In the genomic region with DNA sequence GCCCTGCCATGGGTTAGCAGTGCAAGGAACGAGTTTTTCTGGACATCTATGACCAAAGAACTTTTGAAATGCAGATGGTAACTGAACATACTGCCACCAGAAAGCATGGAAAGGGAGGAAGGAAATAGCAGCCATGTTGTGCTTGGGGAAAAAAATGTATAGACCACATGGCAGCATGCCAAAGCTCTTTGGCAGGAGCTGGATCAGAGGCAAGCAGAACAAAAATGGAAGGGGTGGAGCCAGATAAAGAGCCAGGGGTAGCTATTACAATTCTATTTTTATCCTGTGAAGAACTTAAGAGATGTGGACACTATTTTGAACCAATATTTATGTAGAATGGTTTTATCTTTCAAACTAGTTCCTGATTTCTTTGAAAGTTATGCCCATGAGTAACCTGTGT, we compare ENCODE assay signal across 10 mouse cellular contexts.
DNase-seq lines count a peak whose midpoint lies in the region; ATAC-seq and TF ChIP-seq lines count a peak whose summit lies in the region.
"Had no signal": no experiment of that assay in that cellular context is flagged by ENCODE, and none has a peak within 500 bp of the region (broad histone marks: within the 10 kb centered on the region; RNA-seq: fewer than 3 reads in every experiment).

No protein-coding gene starts in this region.

- TF ChIP-seq CTCF in lung, postnatal 0 days (IDR thresholded peaks at IDR 0.05), result no peak

- TF ChIP-seq EP300 in lung, postnatal 0 days (IDR thresholded peaks at IDR 0.05), result no peak

- no peak for ATAC-seq in lung, postnatal 0 days
- no peak for ATAC-seq in heart, embryonic 13.5 days (ENCODE audit: extremely low read depth, insufficient number of reproducible peaks, low FRiP score, low TSS enrichment)
- peak; percentile 68; the same call in 1 of the 2 replicates for ATAC-seq in stomach, embryonic 15.5 days (ENCODE audit: insufficient read depth, low FRiP score, low read depth)
- ATAC-seq: CD4-positive, CD25-positive, alpha-beta regulatory T cell, adult 4 months had no signal

- 0 out of 2 replicates have a peak, but pooled peaks cover 4% of the 10 kb centered on the region for H3K36me3 ChIP-seq in heart, embryonic 10.5 days
- no peaks in the 10 kb centered on the region; the same call in 1 of the 2 replicates for H3K36me3 ChIP-seq in lung, postnatal 0 days (ENCODE audit: insufficient read depth, low read length)
- 0 out of 2 replicates have a peak, but pooled peaks cover 5% of the 10 kb centered on the region for H3K36me3 ChIP-seq in heart, embryonic 13.5 days
- no peaks in the 10 kb centered on the region for H3K36me3 ChIP-seq in stomach, embryonic 15.5 days

- peak; percentile 32 to 47 for DNase-seq in heart, adult 18-20 months
- no peak for DNase-seq in heart, embryonic 10.5 days (ENCODE audit: low spot score)
- DNase-seq in lung, postnatal 0 days (ENCODE audit: low spot score), result peak; percentile 25
- no peak for DNase-seq in lung, adult 18-20 months
- DNase-seq in frontal cortex, adult 2 months (ENCODE audit: extremely low spot score in 1 of 2, low spot score in 1 of 2), result no peak
- DNase-seq in gastrocnemius, adult 18-20 months (ENCODE audit: low spot score), result no peak
- DNase-seq: gastrocnemius, postnatal 14 days had no signal

- H3K4me3 ChIP-seq in heart, embryonic 10.5 days, result no peak overlapping the region
- H3K4me3 ChIP-seq in lung, postnatal 0 days (ENCODE audit: low read depth, low read length), result no peak overlapping the region
- no peak overlapping the region for H3K4me3 ChIP-seq in heart, embryonic 13.5 days
- H3K4me3 ChIP-seq in stomach, embryonic 15.5 days (replicated peaks), result no peak overlapping the region

- H3K27me3 ChIP-seq in heart, embryonic 10.5 days (ENCODE audit: insufficient read depth, poor library complexity, severe bottlenecking), result no peaks in the 10 kb centered on the region
- no peaks in the 10 kb centered on the region for H3K27me3 ChIP-seq in lung, postnatal 0 days (replicated peaks; ENCODE audit: insufficient read depth, low read length)
- no peaks in the 10 kb centered on the region for H3K27me3 ChIP-seq in heart, embryonic 13.5 days (replicated peaks)
- no peaks in the 10 kb centered on the region for H3K27me3 ChIP-seq in stomach, embryonic 15.5 days (replicated peaks)

- H3K4me2 ChIP-seq in lung, postnatal 0 days (replicated peaks; ENCODE audit: low read depth, low read length), result no peak overlapping the region
- H3K4me2 ChIP-seq in heart, embryonic 13.5 days, result no peak overlapping the region
- H3K4me2 ChIP-seq in stomach, embryonic 15.5 days, result no peak overlapping the region

- no peak overlapping the region for H3K27ac ChIP-seq in heart, embryonic 10.5 days
- H3K27ac ChIP-seq in lung, postnatal 0 days (ENCODE audit: low read length), result no peak overlapping the region
- H3K27ac ChIP-seq in heart, embryonic 13.5 days (replicated peaks), result peak overlapping the region; percentile 77
- peak overlapping the region; percentile 51; the same call in 1 of the 2 replicates for H3K27ac ChIP-seq in stomach, embryonic 15.5 days

- H3K9ac ChIP-seq in lung, postnatal 0 days (replicated peaks; ENCODE audit: low read depth), result no peak overlapping the region
- no peak overlapping the region for H3K9ac ChIP-seq in heart, embryonic 13.5 days
- H3K9ac ChIP-seq in stomach, embryonic 15.5 days, result no peak overlapping the region

- 79% methylated on average over 1 of the region's 1 CpGs for WGBS in heart, embryonic 10.5 days
- WGBS in lung, postnatal 0 days, result 35% methylated on average over 1 of the region's 1 CpGs
- 46% methylated on average over 1 of the region's 1 CpGs for WGBS in heart, embryonic 13.5 days
- 68% methylated on average over 1 of the region's 1 CpGs for WGBS in stomach, embryonic 15.5 days

- H3K9me3 ChIP-seq in heart, embryonic 10.5 days, result no peaks in the 10 kb centered on the region
- H3K9me3 ChIP-seq in lung, postnatal 0 days (ENCODE audit: low read length), result no peaks in the 10 kb centered on the region
- H3K9me3 ChIP-seq in heart, embryonic 13.5 days, result peaks cover 5% of the 10 kb centered on the region; the same call in 1 of the 2 replicates
- H3K9me3 ChIP-seq in stomach, embryonic 15.5 days, result no peaks in the 10 kb centered on the region

- peaks cover 23% of the 10 kb centered on the region for H3K4me1 ChIP-seq in heart, embryonic 10.5 days
- peaks cover 10% of the 10 kb centered on the region for H3K4me1 ChIP-seq in lung, postnatal 0 days (ENCODE audit: insufficient read depth, low read depth, low read length)
- peaks cover 50% of the 10 kb centered on the region for H3K4me1 ChIP-seq in heart, embryonic 13.5 days
- peaks cover 15% of the 10 kb centered on the region; the same call in 1 of the 2 replicates for H3K4me1 ChIP-seq in stomach, embryonic 15.5 days

Comparison
In these comparisons a context has a peak if more than half of its experiments do, and no peak if none do; other contexts are left out.
1. DNase-seq: peak in heart, adult 18-20 months (2 of 2) and lung, postnatal 0 days (single experiment); none in heart, embryonic 10.5 days (single experiment), lung, adult 18-20 months (0 of 2), frontal cortex, adult 2 months (0 of 2) and gastrocnemius, adult 18-20 months (single experiment).
2. H3K27ac ChIP-seq: peak in heart, embryonic 13.5 days (single experiment) and stomach, embryonic 15.5 days (single experiment); none in heart, embryonic 10.5 days (single experiment) and lung, postnatal 0 days (single experiment).